Mouse (Mus musculus) megakaryocyte, embryonic 14.5 days (primary cell): ENCODE data around the gene Trpc3.

ENCODE experiments used
- FLI1 ChIP-seq: IDR thresholded peaks from 2 replicates; pipeline ENCODE4 v1.6.1; 2012; ENCODE audit warnings: low read length, inconsistent platforms, mixed read lengths
- GATA1 ChIP-seq: IDR thresholded peaks from 3 replicates; pipeline ENCODE4 v1.6.1; 2012; ENCODE audit warnings: mixed read lengths, low read length, inconsistent platforms, borderline replicate concordance

- TF ChIP-seq GATA1: no peak
- TF ChIP-seq FLI1: no peak
Observed at GRCm38 (mm10) chr3:36667814-36668213, 22.2 kb downstream of the Trpc3 start.
